Mouse (Mus musculus) intestine, postnatal 0 days (tissue): Measurements from ENCODE around the gene Rxrb. TPM values are rescaled to one million over a fixed set of nuclear protein-coding genes. Genes with fewer than 3 reads are reported as not detected.

Source experiments
- ATAC-seq: fragments of 200-750 bp; cut with Nextera tagmentation; 2 replicates; pipeline ENCODE4 v1.8.0; 2017; ENCODE audit warnings: mild to moderate bottlenecking, moderate TSS enrichment, moderate library complexity
- H3K27ac ChIP-seq: fragments of 300-500 bp; sonication (generic); 2 replicates; pipeline ENCODE4 v1.5.1; 2014; ENCODE audit warnings: mild to moderate bottlenecking, low read depth, low read length, moderate library complexity
- H3K27me3 ChIP-seq: fragments of 300-500 bp; sonication (generic); replicated peaks from 2 replicates; pipeline ENCODE4 v1.6.1; 2014; ENCODE audit warnings: low read length, mixed read lengths; ENCODE audit not compliant: control insufficient read depth, insufficient read depth
- H3K36me3 ChIP-seq: fragments of 300-500 bp; sonication (generic); 2 replicates; pipeline ENCODE4 v1.6.1; 2014; ENCODE audit warnings: mild to moderate bottlenecking, moderate library complexity; ENCODE audit not compliant: control insufficient read depth, insufficient read depth
- H3K4me1 ChIP-seq: fragments of 300-500 bp; sonication (generic); replicated peaks from 2 replicates; pipeline ENCODE4 v1.6.1; 2014; ENCODE audit warnings: antibody characterized with exemption, low read length, mixed read lengths; ENCODE audit not compliant: control insufficient read depth, insufficient read depth
- H3K4me2 ChIP-seq: fragments of 300-500 bp; sonication (generic); replicated peaks from 2 replicates; pipeline ENCODE4 v1.6.1; 2014; ENCODE audit warnings: low read depth, mild to moderate bottlenecking, moderate library complexity
- H3K4me3 ChIP-seq: fragments of 300-500 bp; sonication (generic); 2 replicates; pipeline ENCODE4 v1.5.1; 2014; ENCODE audit warnings: low read depth, low read length
- H3K9ac ChIP-seq: fragments of 300-500 bp; sonication (generic); 2 replicates; pipeline ENCODE4 v1.6.1; 2014; ENCODE audit warnings: mild to moderate bottlenecking, low read depth, low read length
- H3K9me3 ChIP-seq: fragments of 300-500 bp; sonication (generic); 2 replicates; pipeline ENCODE4 v1.6.1; 2016; ENCODE audit warnings: mixed run types; ENCODE audit not compliant: control insufficient read depth
- CTCF ChIP-seq: sonication (generic); IDR thresholded peaks from 2 replicates; pipeline ENCODE4 v1.5.1; 2016; ENCODE audit warnings: low read depth, mild to moderate bottlenecking, control low read depth, antibody characterized with exemption, moderate library complexity
- WGBS: fragments of 180-500 bp; shearing (Covaris S2); extraction: QIAGEN DNeasy Blood & Tissue Kit; methylation state at CpG from one replicate; pipeline ENCODE4 v1.1.7; 2014; 5-methylcytosine and 5-hydroxymethylcytosine counted together
- polyA plus RNA-seq: library from polyadenylated mRNA; unstranded; fragments of >200 nt; fragmentation: Nextera tagmentation; extraction: Ambion mirVana; gene quantifications from 2 replicates; pipeline ENCODE4 v1.2.1, GENCODE M21; 2015

The Rxrb gene
- polyA plus RNA-seq, 1 experiment from 2014 or later: 22.1 TPM

DNA sequence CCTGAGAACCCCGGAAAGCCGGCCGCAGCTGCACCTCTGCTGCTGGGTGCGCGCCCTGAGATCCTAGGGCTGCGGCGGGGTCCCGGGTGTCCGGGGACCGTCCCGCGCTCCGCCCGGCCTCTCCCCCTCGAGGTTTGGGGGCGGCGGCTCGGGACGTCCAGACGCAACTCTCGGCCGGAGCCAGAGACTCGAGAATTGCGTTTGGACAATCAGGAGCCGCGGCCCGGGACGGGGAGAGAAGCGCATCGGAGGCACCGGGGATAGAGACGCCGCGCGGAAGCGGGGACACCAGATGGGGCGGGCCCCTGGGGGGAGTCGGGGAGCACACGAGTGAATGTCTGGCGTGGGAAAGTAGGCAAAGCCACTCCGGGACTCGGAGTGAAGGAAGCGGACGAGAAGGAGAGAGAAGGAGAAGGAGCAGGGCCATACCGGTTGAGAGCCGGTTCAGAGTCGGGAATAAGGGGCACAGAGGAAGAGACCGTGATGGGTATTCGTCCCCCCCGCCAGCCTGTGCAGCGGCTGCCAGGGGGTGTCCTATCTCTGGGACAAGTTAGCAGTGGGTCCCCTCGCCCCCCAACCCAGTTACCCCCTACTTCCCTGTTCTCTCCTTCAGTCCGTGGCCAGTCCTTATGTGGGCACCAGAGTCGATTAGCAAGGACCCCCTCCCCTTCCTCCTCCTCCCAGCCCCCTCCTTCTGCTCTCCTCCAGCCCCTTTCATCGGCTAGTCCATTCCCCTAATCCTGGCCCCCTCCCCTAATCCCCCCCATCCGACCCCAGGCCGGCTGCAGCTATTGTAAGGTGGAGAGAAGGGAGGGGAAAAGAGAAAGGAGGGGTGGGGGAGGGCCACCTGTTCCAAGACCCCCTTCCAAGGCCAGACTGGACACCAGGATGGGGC is 6.5 kb upstream of the Rxrb start:
- Histone ChIP-seq H3K36me3 (peaks cover 43% of the 10 kb centered on the region), H3K4me3 (peak overlapping the region; percentile 86), H3K27me3 (no peaks in the 10 kb centered on the region), H3K9ac (peak overlapping the region; percentile 88), H3K4me1 (peaks cover 19% of the 10 kb centered on the region; the same call in 1 of the 2 replicates), H3K9me3 (no peaks in the 10 kb centered on the region), H3K4me2 (peak overlapping the region; percentile 99), H3K27ac (peak overlapping the region; percentile 82)
- ATAC-seq: peak; percentile 14
- TF ChIP-seq CTCF: no peak
- 1% methylated on average over 57 of the region's 57 CpGs for WGBS

GRCm38 (mm10) chr17:34025756-34026151 is 5.9 kb upstream of the Rxrb start:
- no peak overlapping the region for H3K27ac ChIP-seq
- no peak for ATAC-seq
- 52% methylated on average over 7 of the region's 7 CpGs for WGBS
- no peak for TF ChIP-seq CTCF
- no peaks in the 10 kb centered on the region for H3K9me3 ChIP-seq
- peak overlapping the region; percentile 99 for H3K4me2 ChIP-seq
- H3K4me3 ChIP-seq: peak overlapping the region; percentile 86; the same call in 1 of the 2 replicates
- no peak overlapping the region for H3K9ac ChIP-seq
- peaks cover 24% of the 10 kb centered on the region; the same call in 1 of the 2 replicates for H3K4me1 ChIP-seq
- H3K36me3 ChIP-seq: peaks cover 41% of the 10 kb centered on the region
- no peaks in the 10 kb centered on the region for H3K27me3 ChIP-seq

GRCm38 (mm10) chr17:34026221-34026620 is 5.4 kb upstream of the Rxrb start:
- ATAC-seq: no peak
- peaks cover 37% of the 10 kb centered on the region for H3K36me3 ChIP-seq
- no peak overlapping the region for H3K4me3 ChIP-seq
- WGBS: 60% methylated on average over 2 of the region's 2 CpGs
- TF ChIP-seq CTCF: no peak
- H3K4me2 ChIP-seq: peak overlapping the region; percentile 93; the same call in 1 of the 2 replicates
- H3K27me3 ChIP-seq: no peaks in the 10 kb centered on the region
- H3K4me1 ChIP-seq: peaks cover 24% of the 10 kb centered on the region; the same call in 1 of the 2 replicates
- H3K27ac ChIP-seq: no peak overlapping the region
- no peaks in the 10 kb centered on the region for H3K9me3 ChIP-seq
- no peak overlapping the region for H3K9ac ChIP-seq

DNA sequence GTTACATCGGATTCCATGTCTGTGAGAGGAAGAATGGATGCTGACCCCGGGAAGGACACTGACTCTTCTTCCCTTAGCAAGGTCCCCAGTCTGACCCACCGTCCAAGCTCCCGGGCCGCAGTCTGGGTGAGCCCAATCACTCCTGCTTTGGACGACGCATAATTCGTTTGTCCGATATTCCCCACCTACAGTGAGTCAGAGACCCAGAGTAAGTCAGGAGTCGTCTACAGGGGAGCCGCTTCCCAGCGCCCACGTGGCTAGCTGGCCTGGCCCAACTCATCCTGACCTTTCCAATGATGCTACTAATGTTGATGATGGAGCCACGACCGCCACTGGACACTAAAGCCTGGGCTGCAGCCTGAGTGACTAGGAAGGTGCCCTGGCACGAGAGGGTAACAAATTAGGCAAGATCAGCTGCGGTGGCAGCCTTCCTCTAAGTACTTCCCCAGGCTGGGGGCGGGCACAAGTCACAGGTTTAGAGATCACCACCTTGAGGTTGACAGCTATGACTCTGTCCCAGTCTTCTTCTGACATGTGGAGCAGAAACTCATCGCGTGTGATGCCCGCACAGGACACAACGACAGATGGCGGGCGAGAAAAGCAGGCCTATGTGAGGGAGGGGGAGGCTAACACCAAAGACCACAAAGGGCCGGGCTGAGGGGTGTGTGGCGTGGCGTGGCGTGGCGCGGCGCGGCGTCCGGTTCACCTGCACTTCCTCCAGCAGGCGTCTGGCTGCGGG is 4.5 kb upstream of the Rxrb start:
- Histone ChIP-seq H3K4me1 (peaks cover 24% of the 10 kb centered on the region; the same call in 1 of the 2 replicates), H3K4me3 (peak overlapping the region; percentile 60), H3K36me3 (peaks cover 28% of the 10 kb centered on the region), H3K9me3 (no peaks in the 10 kb centered on the region), H3K9ac (peak overlapping the region; percentile 58), H3K27ac (peak overlapping the region; percentile 65), H3K4me2 (peak overlapping the region; percentile 93), H3K27me3 (no peaks in the 10 kb centered on the region)
- no peak for ATAC-seq
- WGBS: 11% methylated on average over 36 of the region's 36 CpGs
- no peak for TF ChIP-seq CTCF

DNA sequence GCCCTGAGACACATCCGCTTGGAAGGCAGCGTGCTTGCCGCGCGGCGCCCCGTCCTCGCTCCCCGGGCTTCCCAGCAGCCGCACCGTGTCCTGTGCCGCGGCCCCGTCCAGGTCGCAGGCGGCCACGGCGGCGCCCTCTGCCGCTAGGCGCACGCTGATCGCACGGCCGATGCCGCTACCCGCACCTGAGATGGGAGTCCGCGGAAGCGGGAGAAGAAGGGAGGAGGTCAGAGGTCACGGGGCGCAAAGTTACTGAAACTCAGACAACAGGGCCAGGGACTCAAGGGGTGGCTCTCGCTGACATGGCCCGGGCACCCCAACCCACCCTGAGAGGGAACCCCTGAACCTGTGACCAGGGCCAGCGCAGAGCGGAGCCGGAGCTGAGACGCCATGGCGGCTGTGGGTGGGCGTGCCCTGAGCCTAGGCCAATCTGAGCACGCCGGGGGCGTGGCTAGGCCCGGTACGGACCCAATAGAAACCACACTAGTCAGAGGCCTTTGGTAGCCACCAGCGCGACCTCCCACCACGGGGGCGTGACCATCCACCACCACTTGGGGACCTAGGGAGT is 3.9 kb upstream of the Rxrb start, which contains the start of gene H2-Ke6:
Gene H2-Ke6, minus strand, starts transcription at position 405 of the 568 bp plus-strand sequence.
- Histone ChIP-seq H3K4me3 (peak within 1 kb of the TSS; percentile 60), H3K27ac (peak within 1 kb of the TSS; percentile 65), H3K36me3 (peaks cover 27% of the 10 kb centered on the region), H3K9ac (peak within 1 kb of the TSS; percentile 58), H3K27me3 (no peaks in the 10 kb centered on the region), H3K9me3 (no peaks in the 10 kb centered on the region), H3K4me1 (peaks cover 24% of the 10 kb centered on the region; the same call in 1 of the 2 replicates), H3K4me2 (peak within 1 kb of the TSS; percentile 93)
- ATAC-seq: peak; percentile 48
- under 1% methylated on average over 48 of the region's 49 CpGs for WGBS
- peak; percentile 62 for TF ChIP-seq CTCF
